Mouse (Mus musculus) left cerebral cortex, adult 11 months (tissue): ENCODE measurements at regions not wholly inside any gene's neighbourhood (a gene's known extent, or its start where the extent isn't known, plus 50 kb on each side); places are given as distances from the start of the nearest gene placed in this dataset.

Experiments used
- DNase-seq: peaks from one replicate; pipeline ENCODE4 v3.0.0; 2022; ENCODE audit warnings: low spot score

GRCm38 (mm10) chr15:32095554-32095953 is 81.5 kb upstream of the Tas2r119 start:
- no peak for DNase-seq

GRCm38 (mm10) chr15:32110659-32111058 is 66.4 kb upstream of the Tas2r119 start:
- DNase-seq = no peak
